Mouse (Mus musculus): ENCODE results near the gene Bora. TPM values are rescaled to one million over a fixed set of nuclear protein-coding genes. Genes with fewer than 3 reads are reported as not detected.
"Not testable (repeated sequence)": the region's sequence is repeated elsewhere in the genome, so short reads cannot be mapped to it uniquely, and the experiment has no call there.

Gene Bora
- total RNA-seq (2021) = 1 to 10 TPM in 1 of 2 experiments, under 1 TPM in 1; 0.99 to 1.8 TPM
- long read RNA-seq, experiment 1 = 0 reads
- long read RNA-seq, experiment 2, partial matches to known transcripts = 0 of 4 reads
- long read RNA-seq, experiment 2, other reads (novel, unspliced or antisense) = 1 of 4 reads

GRCm38 (mm10) chr14:99046031-99046781 is at the start of gene Bora, which contains the start of gene Mzt1:
Bora (plus strand) TSS chr14:99046222.
Mzt1 (minus strand) TSS chr14:99046134.
- DNase-seq (ENCODE audit: low spot score in 2 of 2) = peak; percentile 89 to 92

- DNase-seq (ENCODE audit: low spot score in 2 of 2) = no peak
These were observed 35.6 kb upstream of the Bora start for GRCm38 (mm10) chr14:99010224-99010919.

- no peak for DNase-seq (ENCODE audit: low spot score in 2 of 2)
These were observed 35.1 kb upstream of the Bora start for GRCm38 (mm10) chr14:99010920-99011313.

- DNase-seq (ENCODE audit: low spot score in 2 of 2) = no peak
These were observed 27.3 kb upstream of the Bora start for GRCm38 (mm10) chr14:99018691-99019090.

- DNase-seq (ENCODE audit: low spot score in 2 of 2) = no peak
These were observed 26.8 kb upstream of the Bora start for GRCm38 (mm10) chr14:99019136-99019808.

GRCm38 (mm10) chr14:99022346-99023086 is 23.5 kb upstream of the Bora start:
- DNase-seq (ENCODE audit: low spot score in 2 of 2) = no peak

GRCm38 (mm10) chr14:99029987-99030386 is 16.0 kb upstream of the Bora start:
- no peak for DNase-seq (ENCODE audit: low spot score in 2 of 2)

- no peak for DNase-seq (ENCODE audit: low spot score in 2 of 2)
These were observed 14.6 kb upstream of the Bora start for GRCm38 (mm10) chr14:99031337-99031873.

GRCm38 (mm10) chr14:99032596-99032995 is 13.4 kb upstream of the Bora start:
- no peak for DNase-seq (ENCODE audit: low spot score in 2 of 2)

GRCm38 (mm10) chr14:99034851-99035250 is 11.2 kb upstream of the Bora start:
- DNase-seq (ENCODE audit: low spot score in 2 of 2) = not testable (repeated sequence)

- no peak for DNase-seq (ENCODE audit: low spot score in 2 of 2)
These were observed 10.0 kb upstream of the Bora start for GRCm38 (mm10) chr14:99036039-99036438.

GRCm38 (mm10) chr14:99037703-99038102 is 8.3 kb upstream of the Bora start:
- DNase-seq (ENCODE audit: low spot score in 2 of 2) = no peak

GRCm38 (mm10) chr14:99039308-99039707 is 6.7 kb upstream of the Bora start:
- DNase-seq (ENCODE audit: low spot score in 2 of 2) = not testable (repeated sequence)

- no peak for DNase-seq (ENCODE audit: low spot score in 2 of 2)
These were observed 4.6 kb upstream of the Bora start for GRCm38 (mm10) chr14:99041416-99041815.

GRCm38 (mm10) chr14:99043499-99043898 is 2.5 kb upstream of the Bora start:
- no peak for DNase-seq (ENCODE audit: low spot score in 2 of 2)

- DNase-seq (ENCODE audit: low spot score in 2 of 2) = no peak
These were observed 1.9 kb upstream of the Bora start for GRCm38 (mm10) chr14:99044096-99044495.

GRCm38 (mm10) chr14:99044718-99045117 is 1.3 kb upstream of the Bora start:
- DNase-seq (ENCODE audit: low spot score in 2 of 2) = no peak

- DNase-seq (ENCODE audit: low spot score in 2 of 2) = peak in 1 of 2 experiments; percentile 8
These were observed 518 bp upstream of the Bora start for GRCm38 (mm10) chr14:99045378-99046030.

- no peak for DNase-seq (ENCODE audit: low spot score in 2 of 2)
These were observed 760 bp downstream of the Bora start for GRCm38 (mm10) chr14:99046782-99047181.

- DNase-seq (ENCODE audit: low spot score in 2 of 2) = no peak
These were observed 13.1 kb downstream of the Bora start for GRCm38 (mm10) chr14:99058959-99059586.
